Mouse (Mus musculus) lung, adult 18-20 months (tissue): ENCODE measurements around the gene Tmem140.

Source experiments
- DNase-seq, 2 experiments: peaks; one replicate each; pipeline ENCODE4 v3.0.0; 2022; ENCODE audit warnings: mixed read lengths in 2 of 2

Gene Tmem140

GRCm38 (mm10) chr6:34909631-34910345 is 46.8 kb downstream of the Tmem140 start:
- DNase-seq = peak in 1 of 2 experiments; percentile 13

GRCm38 (mm10) chr6:34910371-34911219 is 47.6 kb downstream of the Tmem140 start, which contains the start of gene Wdr91:
Gene Wdr91, minus strand, starts transcription at chr6:34910876.
- peak; percentile 89 to 91 for DNase-seq

- no peak for DNase-seq
Observed at GRCm38 (mm10) chr6:34913341-34914040, 50.5 kb downstream of the Tmem140 start.

- no peak for DNase-seq
Observed at GRCm38 (mm10) chr6:34914462-34914861, 51.5 kb downstream of the Tmem140 start.

- no peak for DNase-seq
Observed at GRCm38 (mm10) chr6:34919146-34919545, 56.2 kb downstream of the Tmem140 start.

GRCm38 (mm10) chr6:34919956-34920355 is 57.0 kb downstream of the Tmem140 start, which contains the start of gene Stra8:
Gene Stra8, plus strand, starts transcription at chr6:34920163.
- DNase-seq = no peak

GRCm38 (mm10) chr6:34920631-34921030 is 57.7 kb downstream of the Tmem140 start:
- no peak for DNase-seq

GRCm38 (mm10) chr6:34921941-34922340 is 59.0 kb downstream of the Tmem140 start:
- peak; percentile 55 to 62 for DNase-seq
